Mouse (Mus musculus) E14TG2a.4 (cell line): ENCODE data around the gene Abhd17a.

Experiments used
- CTCF ChIP-seq: conservative IDR thresholded peaks from 2 replicates; pipeline ENCODE4 v1.5.1; 2014; ENCODE audit warnings: low read length
- NANOG ChIP-seq: IDR thresholded peaks from 2 replicates; pipeline ENCODE4 v1.6.1; 2014; ENCODE audit warnings: borderline replicate concordance, low read length, mixed read lengths
- POU5F1 ChIP-seq: IDR thresholded peaks from 2 replicates; pipeline ENCODE4 v1.6.1; 2014; ENCODE audit warnings: low read length, borderline replicate concordance

GRCm38 (mm10) chr10:80557346-80557965 lies 32.7 kb downstream of the Abhd17a start:
- TF ChIP-seq CTCF (peak; percentile 75), NANOG (no peak), POU5F1 (no peak)
